Mouse (Mus musculus): ENCODE data around the gene Ift122.

The Ift122 gene

DNA sequence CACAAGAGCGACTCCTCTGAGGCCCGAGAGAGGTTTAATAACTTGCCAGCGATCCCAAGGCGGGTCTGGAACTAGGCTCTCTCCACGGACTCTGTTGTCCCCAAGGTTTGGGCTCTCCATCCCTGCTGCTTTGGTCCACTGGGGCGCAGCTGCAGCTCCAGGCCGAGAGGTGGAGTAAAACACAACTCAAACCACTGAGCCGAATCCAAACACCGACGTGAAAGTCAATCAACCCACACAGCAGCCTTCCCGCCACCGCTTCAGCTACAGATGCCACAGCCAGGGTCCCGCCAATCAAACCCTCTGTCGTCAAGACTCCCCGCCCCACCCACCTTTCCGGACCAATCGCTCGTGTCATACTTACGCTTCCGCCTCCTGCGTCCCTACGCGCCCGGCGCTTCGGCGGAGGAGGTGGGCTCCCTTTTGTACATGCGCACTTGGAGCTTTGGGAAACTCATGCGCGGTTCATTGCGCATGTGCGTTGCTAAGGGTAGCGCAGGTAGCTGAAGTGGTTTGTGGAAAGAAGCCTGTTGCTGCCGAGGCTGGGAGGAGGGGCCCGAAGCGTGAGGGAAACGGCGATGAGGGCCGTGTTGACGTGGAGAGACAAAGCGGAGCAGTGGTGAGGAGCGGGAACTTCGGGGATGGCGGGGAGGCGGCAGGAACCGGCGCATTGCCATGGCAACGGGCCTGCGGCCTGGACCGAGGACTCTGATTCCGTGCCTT, at the start of gene Ift122, which contains the start of gene Mbd4:
Ift122 (plus strand) TSS at position 380 of the 723 bp plus-strand sequence.
Mbd4 (minus strand) TSS at position 281 of the 723 bp plus-strand sequence.
- ChIA-PET CTCF (interaction anchor here (0.6 to 3.6 kb wide), 26 partner anchors 9 to 1580 kb away, joined by 3 to 19 read pairs (median 5); partner anchors contain the start of genes Efcab12 (in 3 of the 4) and Rpl32 (in 2 of the 4)), POLR2A (interaction anchor here (0.6 to 25.7 kb wide), 70 partner anchors 10 to 626 kb away, joined by 3 to 814 read pairs (median 4); partner anchors contain the start of genes Efcab12 (in 4 of the 4), Rpl32 (in 4 of the 4), Raf1 (in 3 of the 4) and Tmem40 (in 2 of the 4))

DNA sequence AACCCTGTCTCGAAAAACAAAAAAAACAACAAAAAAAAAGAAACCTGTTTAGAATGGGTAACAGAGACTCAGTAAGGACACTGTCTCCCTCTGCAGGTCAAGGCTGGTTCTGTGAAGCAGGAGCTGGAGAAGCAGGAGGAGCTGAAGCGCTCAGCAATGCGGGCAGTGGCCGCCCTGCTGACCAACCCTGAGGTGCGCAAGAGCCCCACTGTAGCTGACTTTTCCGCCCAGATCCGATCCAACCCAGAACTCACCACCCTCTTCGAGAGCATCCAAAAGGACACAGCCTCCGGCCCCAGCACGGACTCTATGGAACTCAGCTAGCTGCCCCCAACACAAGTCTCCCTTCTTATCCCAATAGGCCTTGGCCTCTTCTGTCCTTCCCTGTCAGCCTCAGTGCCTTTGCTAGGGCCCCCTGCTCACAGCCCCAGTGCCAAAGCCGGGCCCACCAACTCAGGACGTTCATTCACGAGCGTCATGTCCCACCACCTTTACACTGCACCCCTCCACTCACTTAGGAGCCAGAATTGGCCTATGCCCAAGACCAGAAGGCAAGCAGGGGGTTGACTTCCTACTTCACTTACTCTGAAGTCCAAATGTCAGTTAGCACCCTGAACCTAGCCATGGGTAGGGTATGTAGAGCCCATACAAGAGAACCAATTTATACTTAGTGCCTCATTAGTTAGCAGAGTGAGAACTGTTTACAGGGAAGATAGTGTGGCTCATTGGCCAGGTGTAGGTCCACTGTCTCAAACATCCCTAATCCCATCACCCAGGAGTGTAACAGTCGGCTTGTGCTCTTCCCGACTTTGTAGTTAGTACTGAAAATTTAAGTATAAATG, 49.5 kb upstream of the Ift122 start:
- ChIA-PET POLR2A (interaction anchor here (0.5 to 23.8 kb wide), 105 partner anchors 2 to 404 kb away, joined by 3 to 814 read pairs (median 4); partner anchors contain the start of genes Efcab12 (in 3 of the 4), Ift122 (in 3 of the 4), Mbd4 (in 3 of the 4) and Raf1 (in 2 of the 4)), CTCF (interaction anchor here (0.5 to 2.8 kb wide), 52 partner anchors 11 to 577 kb away, joined by 3 to 19 read pairs (median 4); partner anchors contain the start of genes Efcab12 (in 1 of the 4), Gm17482 (in 1 of the 4), Ift122 (in 1 of the 4) and Mbd4 (in 1 of the 4))

DNA sequence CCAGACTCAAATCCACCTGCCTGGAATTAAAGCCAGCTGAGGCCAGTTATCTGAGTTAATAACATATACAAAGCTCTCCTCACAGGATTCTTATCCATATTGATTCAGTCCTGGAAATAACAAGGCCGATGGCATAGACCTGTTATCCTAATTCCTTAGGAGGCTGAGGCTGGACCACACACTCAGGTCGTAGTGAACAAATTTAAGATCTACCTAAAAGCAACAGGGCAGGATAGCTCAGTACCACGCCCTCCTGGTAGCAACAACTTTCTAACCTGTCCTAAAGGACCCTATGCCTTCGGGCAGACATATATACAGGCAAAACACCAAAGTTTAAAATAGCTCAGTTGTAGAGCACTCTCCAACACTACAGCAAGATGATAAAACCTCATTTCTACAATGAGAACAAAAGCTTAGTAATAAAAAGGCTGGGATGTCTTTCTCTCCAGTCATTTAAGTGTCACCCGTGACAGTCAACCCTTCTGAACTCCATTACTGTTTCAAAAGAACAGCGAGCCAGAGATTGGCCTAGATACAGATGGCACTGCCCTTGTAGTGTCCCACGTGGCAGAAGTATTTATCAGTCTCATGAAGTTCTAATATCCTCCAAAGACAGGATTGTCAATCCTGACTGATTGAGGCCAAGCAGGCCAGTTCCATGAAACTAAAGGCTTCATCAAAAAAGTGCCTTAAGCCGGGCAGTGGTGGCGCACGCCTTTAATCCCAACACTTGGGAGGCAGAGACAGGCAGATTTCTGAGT, 48.7 kb upstream of the Ift122 start:
- ChIA-PET POLR2A (interaction anchor here (0.5 to 23.8 kb wide), 71 partner anchors 3 to 1039 kb away, joined by 3 to 814 read pairs (median 5); partner anchors contain the start of genes Efcab12 (in 3 of the 4), Ift122 (in 3 of the 4), Mbd4 (in 3 of the 4) and Cand2 (in 2 of the 4)), CTCF (interaction anchor here in 3 of 4 experiments (0.6 to 2.8 kb wide), 10 partner anchors 13 to 186 kb away, joined by 3 to 19 read pairs (median 4); no protein-coding TSS in a partner anchor)

DNA sequence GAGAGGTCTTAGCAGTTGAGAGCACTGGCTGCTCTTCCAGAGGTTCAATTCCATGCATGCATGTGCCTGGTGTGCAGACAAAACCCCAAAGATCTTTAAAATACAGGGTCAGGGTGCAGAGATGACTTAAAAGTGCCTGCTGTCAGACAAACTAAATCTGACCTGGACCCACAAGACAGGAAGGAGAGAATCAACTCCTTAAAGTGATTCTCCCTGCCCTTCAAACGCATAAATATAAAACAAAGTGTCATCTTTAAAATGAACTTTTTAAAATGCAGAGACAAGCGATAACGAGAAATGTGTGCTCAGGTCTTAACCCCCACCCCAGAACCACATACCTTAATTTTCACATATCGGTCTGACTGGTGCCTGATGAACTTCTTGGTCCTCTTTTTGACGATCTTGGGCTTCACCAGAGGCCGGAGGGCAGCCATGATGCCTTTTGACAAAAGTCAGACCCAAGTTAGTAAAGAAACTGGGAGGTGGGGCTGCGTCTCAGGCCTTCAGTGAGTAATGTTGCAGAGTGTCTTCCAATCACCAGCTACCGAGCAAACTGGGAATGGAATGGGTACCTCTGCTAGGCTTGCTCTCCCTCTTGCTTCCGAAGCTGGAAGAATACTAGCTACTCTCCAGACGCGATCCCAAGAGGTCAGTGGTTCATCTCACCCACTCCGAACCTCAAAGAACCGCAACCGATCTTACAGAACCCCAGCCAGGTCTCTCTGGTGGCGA, 45.6 kb upstream of the Ift122 start:
- POLR2A ChIA-PET = interaction anchor here (0.6 to 23.8 kb wide), 85 partner anchors 5 to 838 kb away, joined by 3 to 814 read pairs (median 4); partner anchors contain the start of genes Efcab12 (in 3 of the 4), Ift122 (in 3 of the 4), Mbd4 (in 3 of the 4) and Tmem40 (in 2 of the 4)
- CTCF ChIA-PET = interaction anchor here in 1 of 4 experiments (2.2 kb wide), 1 partner anchor 16 kb away, joined by 8 read pairs; no protein-coding TSS in a partner anchor

DNA sequence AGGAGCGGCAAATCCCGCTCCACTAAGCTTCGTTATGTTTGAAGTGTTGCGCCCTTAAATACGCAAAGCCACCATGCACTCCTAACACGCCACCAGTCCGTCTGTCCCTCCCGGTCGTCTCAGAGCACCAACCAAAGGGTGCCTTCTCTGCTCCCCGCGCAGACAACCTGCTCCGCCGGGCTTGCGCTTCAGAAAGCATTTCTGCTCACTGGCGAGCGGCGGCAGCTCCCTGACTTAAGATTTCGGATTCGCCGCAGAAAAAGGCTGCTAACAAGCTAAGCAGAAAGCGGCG, 45.1 kb upstream of the Ift122 start:
- ChIA-PET CTCF (interaction anchor here in 3 of 4 experiments (0.7 to 2.2 kb wide), 6 partner anchors 10 to 83 kb away, joined by 3 to 8 read pairs (median 4); partner anchors contain the start of gene Efcab12 (in 1 of the 3)), POLR2A (interaction anchor here (0.6 to 23.8 kb wide), 84 partner anchors 5 to 738 kb away, joined by 3 to 814 read pairs (median 5); partner anchors contain the start of genes Efcab12 (in 3 of the 4), Ift122 (in 3 of the 4), Mbd4 (in 3 of the 4) and Raf1 (in 2 of the 4))

DNA sequence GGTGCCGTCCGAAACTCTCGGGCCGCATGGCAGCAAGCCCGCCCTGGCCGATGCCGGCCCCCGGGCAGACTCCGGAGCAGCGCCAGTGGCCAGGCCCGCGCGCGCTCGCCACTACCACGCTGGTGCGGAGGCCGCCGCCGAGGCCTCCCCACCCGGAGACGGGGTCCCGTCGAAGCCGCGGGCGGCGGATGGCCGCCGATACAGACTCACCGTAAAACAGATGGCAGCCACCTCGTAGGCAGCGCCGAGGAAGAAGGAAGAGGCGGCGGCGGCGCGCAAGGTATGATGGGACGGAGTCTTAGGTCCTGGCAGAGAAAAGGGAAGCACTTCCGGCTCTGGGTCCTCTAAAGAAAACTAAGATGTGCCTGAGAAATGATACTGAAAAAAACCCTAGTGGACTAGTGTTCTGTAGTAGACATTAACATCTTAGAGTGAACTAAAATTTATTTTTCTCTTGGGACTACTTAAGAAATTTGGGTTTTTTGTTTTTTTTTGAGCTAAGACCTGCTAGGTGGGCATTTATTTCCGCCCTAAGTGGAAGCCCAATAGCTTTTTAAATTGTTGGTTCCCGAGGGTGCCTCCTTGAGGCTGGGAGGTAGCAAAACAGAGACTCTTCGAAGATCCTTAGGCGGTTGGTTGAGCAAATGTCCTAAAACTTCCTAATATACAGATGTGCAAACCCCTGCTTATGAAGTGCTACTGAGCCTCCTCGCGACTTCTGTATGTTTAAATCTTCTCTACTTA, 44.6 kb upstream of the Ift122 start, which contains the start of gene Rpl32:
Rpl32 (minus strand) TSS at position 260 of the 744 bp plus-strand sequence.
- CTCF ChIA-PET = interaction anchor here in 3 of 4 experiments (0.6 to 2.2 kb wide), 17 partner anchors 10 to 452 kb away, joined by 3 to 8 read pairs (median 4); partner anchors contain the start of genes Efcab12 (in 2 of the 3), Ift122 (in 2 of the 3) and Mbd4 (in 2 of the 3)
- POLR2A ChIA-PET = interaction anchor here (0.6 to 23.8 kb wide), 147 partner anchors 4 to 919 kb away, joined by 3 to 814 read pairs (median 4); partner anchors contain the start of genes Efcab12 (in 4 of the 4), Ift122 (in 4 of the 4), Mbd4 (in 4 of the 4) and Raf1 (in 3 of the 4)

DNA sequence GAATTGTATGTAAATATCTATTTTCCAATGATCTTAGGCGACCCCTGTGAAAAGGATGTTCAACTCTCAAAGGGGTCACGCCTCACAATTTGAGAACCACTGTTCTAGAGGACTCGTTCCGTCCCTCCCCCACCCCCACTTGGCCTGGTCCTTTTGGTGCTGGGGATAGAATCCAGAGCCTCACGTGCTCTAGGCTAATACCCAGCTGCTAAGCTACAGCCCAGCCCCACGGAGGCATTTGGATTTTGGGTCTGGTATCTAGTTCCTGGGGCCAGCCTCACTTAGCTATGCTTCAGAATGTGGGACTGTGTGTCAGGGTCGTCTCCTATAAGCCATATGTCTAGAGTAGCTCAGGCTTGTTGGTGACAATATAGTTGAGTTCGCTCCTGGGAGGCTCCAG, 41.7 kb upstream of the Ift122 start:
- ChIA-PET CTCF (interaction anchor here in 2 of 4 experiments (1.4 to 1.9 kb wide), 2 partner anchors 12 kb away, joined by 4 to 5 read pairs; no protein-coding TSS in a partner anchor), POLR2A (interaction anchor here in 3 of 4 experiments (0.6 to 23.8 kb wide), 24 partner anchors 1 to 396 kb away, joined by 3 to 814 read pairs (median 4); partner anchors contain the start of genes Efcab12 (in 3 of the 3), Ift122 (in 2 of the 3), Mbd4 (in 2 of the 3) and Rpl32 (in 1 of the 3))

DNA sequence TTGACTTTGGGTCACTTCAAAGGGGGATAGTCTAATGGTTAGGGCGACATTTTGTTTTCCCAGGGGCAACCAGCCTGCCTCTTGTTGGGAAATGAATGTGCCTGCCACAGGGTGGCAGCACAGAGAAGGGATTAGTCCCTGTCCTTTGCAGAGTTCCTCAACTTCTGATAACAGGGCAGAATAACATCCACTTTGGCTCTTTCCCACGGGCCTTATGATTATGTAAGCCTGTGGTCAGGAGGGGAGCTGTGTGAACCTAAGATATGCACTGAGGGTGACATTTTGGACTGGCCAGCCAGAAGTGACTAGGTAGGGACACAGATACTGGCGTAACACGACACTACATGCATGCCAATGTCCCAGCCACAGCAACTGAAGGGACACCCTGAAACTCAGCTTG, 39.2 kb upstream of the Ift122 start:
- POLR2A ChIA-PET = interaction anchor here in 3 of 4 experiments (0.8 to 23.5 kb wide), 9 partner anchors 8 to 137 kb away, joined by 3 to 814 read pairs (median 4); partner anchors contain the start of genes Efcab12 (in 1 of the 3), Ift122 (in 1 of the 3), Mbd4 (in 1 of the 3) and Raf1 (in 1 of the 3)
- CTCF ChIA-PET = interaction anchor here in 2 of 4 experiments (0.6 to 1.7 kb wide), 3 partner anchors 10 to 266 kb away, joined by 3 to 6 read pairs (median 5); partner anchors contain the start of gene Efcab12 (in 1 of the 2)

DNA sequence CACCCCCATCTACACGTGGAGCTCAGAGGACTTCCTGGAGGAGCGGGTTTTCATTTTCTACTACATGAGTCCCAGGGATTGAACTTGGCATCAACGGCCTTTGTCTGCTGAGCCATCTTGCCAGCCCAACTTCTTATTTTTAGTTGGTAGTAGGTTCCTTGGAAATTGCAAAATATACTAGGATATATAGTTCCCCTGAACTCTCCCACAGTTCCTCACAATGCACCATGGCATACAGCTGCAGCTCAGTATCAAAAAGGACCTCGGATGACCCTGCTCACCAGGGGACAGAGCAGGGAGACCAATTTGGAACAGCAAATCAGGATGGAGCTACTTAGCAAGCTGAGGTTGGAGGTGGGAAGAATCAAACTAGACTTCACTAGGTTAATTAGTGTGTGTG, 38.2 kb upstream of the Ift122 start:
- POLR2A ChIA-PET = interaction anchor here (0.7 to 23.5 kb wide), 9 partner anchors 8 to 139 kb away, joined by 3 to 814 read pairs (median 5); partner anchors contain the start of genes Efcab12 (in 2 of the 4), Ift122 (in 1 of the 4), Mbd4 (in 1 of the 4) and Raf1 (in 1 of the 4)
- CTCF ChIA-PET = interaction anchor here in 2 of 4 experiments (0.9 to 1.7 kb wide), 6 partner anchors 9 to 32 kb away, joined by 3 to 8 read pairs (median 6); partner anchors contain the start of gene Efcab12 (in 1 of the 2)

DNA sequence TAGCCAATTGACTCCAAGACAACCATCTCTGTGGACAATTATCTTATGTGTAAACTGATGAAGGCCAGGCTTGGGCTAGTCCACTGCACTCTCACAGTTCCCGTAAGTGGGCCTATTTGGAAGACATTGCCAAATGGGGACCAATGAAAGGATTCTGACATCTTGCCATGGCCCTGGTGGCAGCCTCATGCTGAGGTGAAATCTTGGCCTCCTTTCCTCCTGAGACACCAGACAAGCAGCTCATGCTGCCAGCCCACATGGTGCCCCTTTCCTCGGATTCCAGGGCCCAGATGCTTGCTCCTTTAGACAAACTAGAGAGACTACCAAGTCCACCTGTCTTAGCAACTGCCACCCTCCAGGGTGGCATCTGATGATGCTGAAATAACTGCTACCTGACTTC, 35.1 kb upstream of the Ift122 start:
- CTCF ChIA-PET = interaction anchor here in 2 of 4 experiments (1.6 to 2.0 kb wide), 2 partner anchors 10 to 14 kb away, joined by 5 read pairs; partner anchors contain the start of gene Rpl32 (in 1 of the 2)
- POLR2A ChIA-PET = interaction anchor here (0.5 to 23.5 kb wide), 9 partner anchors 9 to 317 kb away, joined by 3 to 814 read pairs (median 4); partner anchors contain the start of genes Efcab12 (in 2 of the 4), Rpl32 (in 2 of the 4), Ift122 (in 1 of the 4) and Mbd4 (in 1 of the 4)

DNA sequence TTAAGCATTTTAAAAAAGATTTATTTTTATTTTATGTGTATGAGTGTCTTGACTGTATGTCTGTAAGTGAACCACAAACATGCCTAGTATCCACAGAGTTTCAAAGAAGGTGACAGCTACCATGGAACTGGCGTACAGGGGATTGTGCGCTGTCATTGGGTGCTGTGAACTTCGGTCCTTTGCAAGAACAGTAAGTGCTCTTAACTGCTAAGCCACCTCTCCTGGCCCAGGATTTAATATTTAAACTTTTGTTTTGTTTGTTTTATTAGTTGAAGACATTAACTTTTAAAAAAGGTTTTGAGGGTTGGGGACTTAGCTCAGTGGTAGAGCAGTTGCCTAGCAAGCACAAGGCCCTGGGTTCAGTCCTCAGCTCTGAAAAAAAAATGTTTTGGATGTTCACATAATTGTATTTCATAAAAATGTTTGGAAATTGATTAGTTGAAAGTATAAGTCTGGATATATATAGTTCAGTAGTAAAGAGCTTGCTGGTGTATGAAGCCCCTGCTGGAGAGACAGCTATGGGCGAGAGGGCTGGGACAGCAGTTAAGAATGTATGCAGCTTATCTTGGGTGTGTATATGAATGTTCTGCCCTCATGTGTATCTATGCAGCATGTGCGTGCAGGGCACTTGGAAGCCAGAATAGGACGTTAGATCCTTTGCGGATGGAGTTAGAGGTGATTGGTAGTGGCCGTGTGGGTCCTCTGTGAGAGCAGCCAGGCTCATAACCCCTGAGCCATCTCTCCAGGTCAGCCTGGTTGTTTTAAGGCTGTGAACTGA, 31.9 kb upstream of the Ift122 start:
- CTCF ChIA-PET = interaction anchor here in 3 of 4 experiments (0.6 to 2.6 kb wide), 5 partner anchors 10 to 337 kb away, joined by 3 to 7 read pairs (median 5); partner anchors contain the start of genes Ift122 (in 1 of the 3), Mbd4 (in 1 of the 3) and Rpl32 (in 1 of the 3)
- POLR2A ChIA-PET = interaction anchor here (0.8 to 23.5 kb wide), 16 partner anchors 10 to 215 kb away, joined by 3 to 814 read pairs (median 4); partner anchors contain the start of genes Rpl32 (in 3 of the 4), Efcab12 (in 2 of the 4), Ift122 (in 2 of the 4) and Mbd4 (in 2 of the 4)

DNA sequence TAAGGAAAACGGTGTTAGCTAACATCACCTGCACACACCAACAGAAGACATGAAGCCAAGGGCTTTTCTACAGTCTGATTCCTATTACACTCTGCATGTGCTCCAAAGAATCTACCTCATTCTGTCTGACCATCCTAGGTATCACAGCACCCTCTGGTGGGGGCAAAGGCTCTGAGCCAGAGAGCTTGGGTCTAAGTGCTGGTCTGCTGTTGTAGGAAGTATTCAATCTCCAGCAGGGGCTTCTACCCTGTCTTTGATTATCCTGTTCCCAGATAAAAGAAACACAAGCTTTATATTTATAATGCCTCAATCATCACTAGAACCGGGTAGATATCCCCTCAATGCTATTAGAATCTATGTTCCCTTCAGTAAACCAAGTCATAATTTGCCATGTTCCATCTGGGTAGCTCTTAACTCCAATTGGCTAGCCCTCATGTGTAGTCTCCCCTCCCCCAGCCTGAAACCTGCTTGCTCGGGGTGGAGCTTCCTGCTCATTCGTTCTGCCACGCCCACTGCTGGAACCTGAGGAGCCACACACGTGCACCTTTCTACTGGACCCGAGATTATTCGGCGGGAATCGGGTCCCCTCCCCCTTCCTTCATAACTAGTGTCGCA, 29.3 kb upstream of the Ift122 start:
- POLR2A ChIA-PET = interaction anchor here (0.7 to 23.5 kb wide), 25 partner anchors 8 to 156 kb away, joined by 3 to 814 read pairs (median 5); partner anchors contain the start of genes Rpl32 (in 4 of the 4), Efcab12 (in 3 of the 4), Ift122 (in 2 of the 4) and Mbd4 (in 2 of the 4)
- CTCF ChIA-PET = interaction anchor here (0.6 to 2.6 kb wide), 32 partner anchors 8 to 896 kb away, joined by 3 to 23 read pairs (median 4); partner anchors contain the start of genes Efcab12 (in 3 of the 4), Ift122 (in 3 of the 4), Mbd4 (in 3 of the 4) and Rpl32 (in 2 of the 4)

All from embryonic stem cell, embryonic (primary cell).